Mouse (Mus musculus) frontal cortex, postnatal 10 days (tissue): Measurements from ENCODE around the gene Gpr176.
"Not testable (repeated sequence)": the region's sequence is repeated elsewhere in the genome, so short reads cannot be mapped to it uniquely, and the experiment has no call there.

ENCODE experiments used
- DNase-seq, 2 experiments: peaks; one replicate each; pipeline ENCODE4 v3.0.0; 2022; ENCODE audit warnings: low spot score in 2 of 2, mixed read lengths in 1 of 2

The Gpr176 gene

DNA sequence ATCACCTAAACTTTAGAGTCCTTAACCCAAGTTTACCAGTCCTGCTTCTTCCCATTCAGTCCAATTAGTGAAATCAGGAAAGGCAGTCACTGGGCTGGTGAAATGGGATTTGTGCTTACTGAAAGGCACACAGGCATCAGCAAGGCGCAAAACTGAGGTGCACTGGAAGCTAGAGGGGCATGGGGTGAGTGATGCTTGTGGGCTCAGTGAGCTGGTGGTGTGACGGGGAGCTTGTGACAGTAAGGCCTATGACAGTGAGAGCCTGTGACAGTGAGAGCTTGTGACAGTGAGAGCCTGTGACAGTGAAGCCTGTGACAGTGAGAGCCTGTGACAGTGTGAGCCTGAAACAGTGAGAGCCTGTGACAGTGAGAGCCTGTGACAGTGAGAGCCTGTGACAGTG is 71.6 kb downstream of the Gpr176 start:
- DNase-seq = no peak

DNA sequence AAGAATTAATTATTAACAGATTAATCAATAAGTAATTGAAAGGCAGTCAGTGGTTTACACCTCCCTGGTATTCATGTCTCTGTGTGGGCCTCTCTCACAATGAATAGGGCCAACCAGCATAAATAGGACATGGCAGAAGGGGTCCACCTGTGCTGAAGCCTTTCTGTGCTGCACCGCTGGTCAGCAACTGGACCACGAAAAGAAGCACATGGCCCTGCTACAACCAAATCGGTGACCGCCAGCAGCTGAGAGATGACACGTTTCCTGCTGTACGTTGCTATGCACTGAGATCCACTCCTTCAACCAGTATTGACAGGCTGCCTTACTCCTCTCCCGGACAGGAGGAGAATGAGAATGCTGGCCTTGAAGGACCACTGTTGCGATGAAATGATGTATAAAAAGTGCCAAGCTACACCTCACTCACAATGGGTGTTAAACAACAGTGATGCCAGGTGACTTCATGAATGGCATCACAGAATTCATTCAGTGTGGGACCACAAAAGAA is 72.1 kb downstream of the Gpr176 start:
- no peak for DNase-seq

DNA sequence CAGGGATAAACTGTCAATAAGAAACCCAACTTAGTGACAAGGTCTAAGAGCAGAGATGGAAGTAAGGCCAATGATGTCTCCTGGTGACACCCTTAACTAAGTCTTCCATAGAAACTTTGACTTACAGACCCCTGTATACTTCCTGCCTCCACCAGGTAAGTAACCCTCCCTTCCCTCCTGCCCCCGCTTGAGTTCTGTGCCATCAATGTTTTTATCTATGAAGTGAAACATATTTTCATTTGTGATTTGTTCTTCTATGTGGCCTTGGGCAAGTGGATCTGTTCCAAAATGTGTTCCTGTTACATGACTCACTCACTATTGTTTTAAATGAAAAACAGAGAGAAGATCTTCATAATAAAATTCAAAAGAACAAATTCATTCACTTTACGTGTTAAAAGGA is 73.2 kb downstream of the Gpr176 start:
- DNase-seq = no peak

DNA sequence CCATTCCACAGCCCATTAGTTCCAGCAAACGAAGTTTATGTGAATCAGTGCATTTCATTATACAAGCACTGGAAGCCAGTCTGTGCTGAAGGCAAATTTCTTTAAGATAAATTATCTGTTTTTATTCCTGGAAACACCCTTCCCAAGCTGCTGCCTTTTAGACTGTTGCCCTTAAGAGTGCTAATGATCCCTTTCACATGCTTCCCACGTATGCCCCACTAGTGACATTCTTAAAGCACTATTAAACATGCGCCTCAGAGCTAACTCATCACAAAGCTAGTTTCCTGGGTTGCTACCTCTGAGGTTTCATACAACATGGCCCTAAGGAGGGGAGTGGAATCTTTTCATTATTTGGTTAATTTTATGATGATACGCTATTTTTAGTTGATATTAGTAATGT is 74.6 kb downstream of the Gpr176 start:
- no peak for DNase-seq

- DNase-seq = no peak
Observed at GRCm38 (mm10) chr2:118297966-118298365, 75.3 kb downstream of the Gpr176 start.

- DNase-seq = no peak
Observed at GRCm38 (mm10) chr2:118295505-118295904, 77.7 kb downstream of the Gpr176 start.

DNA sequence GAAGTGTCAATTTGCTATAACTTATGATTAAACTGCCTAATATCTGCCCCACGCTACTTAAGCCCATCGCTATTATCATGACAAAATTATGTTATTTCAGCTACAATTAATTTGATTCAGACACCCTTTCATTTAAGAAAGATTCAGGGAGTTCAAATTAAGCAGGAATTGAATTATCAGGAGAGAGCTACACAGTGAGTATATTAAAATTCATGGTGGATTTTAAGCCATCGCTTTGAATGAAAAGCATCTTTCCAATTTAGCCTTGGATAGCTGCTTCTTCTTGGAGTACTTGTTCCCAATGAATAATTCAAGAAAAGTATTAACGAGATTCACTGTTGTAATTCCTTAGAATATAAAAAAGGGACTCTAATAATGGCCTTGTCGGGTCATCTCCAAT is 79.6 kb downstream of the Gpr176 start:
- no peak for DNase-seq

DNA sequence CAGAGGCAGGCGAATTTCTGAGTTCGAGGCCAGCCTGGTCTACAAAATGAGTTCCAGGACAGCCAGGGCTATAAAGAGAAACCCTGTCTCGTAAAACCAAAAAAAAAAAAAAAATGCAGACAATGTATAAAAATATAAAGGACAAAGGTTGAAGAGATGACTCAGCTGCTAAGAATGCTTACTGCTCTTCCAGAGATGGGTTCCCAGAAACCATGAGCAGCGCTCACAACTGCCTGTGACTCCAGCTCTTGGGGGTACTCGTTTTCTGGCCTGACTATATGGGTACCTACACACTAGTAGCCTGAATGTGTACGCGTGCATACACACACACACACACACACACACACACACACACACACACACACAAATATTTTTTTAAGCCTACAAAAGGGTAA is 84.2 kb downstream of the Gpr176 start:
- not testable (repeated sequence) for DNase-seq

- DNase-seq = no peak
Observed at GRCm38 (mm10) chr2:118288326-118289065, 84.7 kb downstream of the Gpr176 start.

DNA sequence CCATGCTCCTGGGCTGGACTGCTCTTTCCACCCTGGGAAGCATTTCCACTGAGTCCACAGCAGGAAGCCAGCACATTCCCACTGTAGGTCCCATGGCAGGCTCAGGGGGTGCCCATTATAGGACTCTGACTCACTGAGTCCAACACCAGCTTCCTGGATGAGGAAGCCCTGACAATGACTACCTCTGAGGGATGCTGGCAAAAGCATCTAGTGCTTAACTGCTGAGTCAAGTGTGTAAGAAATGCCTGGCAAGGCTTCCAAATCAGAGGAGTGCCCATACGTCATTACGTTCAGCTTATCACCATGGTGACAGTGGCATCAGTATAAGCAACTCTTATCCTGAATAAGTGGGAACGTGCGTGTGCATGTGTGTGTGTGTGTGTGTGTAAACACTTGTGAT is 85.5 kb downstream of the Gpr176 start:
- DNase-seq = no peak

- no peak for DNase-seq
Observed at GRCm38 (mm10) chr2:118282467-118282866, 90.8 kb downstream of the Gpr176 start.

DNA sequence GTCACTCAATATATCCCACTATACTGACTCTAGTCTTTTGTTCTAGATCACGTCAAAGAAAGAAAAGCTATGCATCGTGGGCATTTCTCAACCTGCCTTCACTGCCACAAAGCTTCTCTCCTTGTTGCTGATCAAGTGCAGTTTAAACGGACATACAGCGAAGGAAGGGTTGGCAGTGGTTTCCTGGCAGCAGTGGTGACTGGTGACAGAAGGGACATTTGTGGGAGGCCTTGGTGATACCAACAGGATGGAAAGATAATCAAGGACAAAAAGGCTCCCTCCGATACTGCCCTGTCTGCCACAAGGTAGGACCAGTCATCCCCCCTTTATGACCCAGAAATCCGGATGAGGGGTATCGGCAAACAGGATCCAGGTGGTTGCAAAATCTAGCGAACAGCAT is 95.0 kb downstream of the Gpr176 start:
- DNase-seq = no peak

DNA sequence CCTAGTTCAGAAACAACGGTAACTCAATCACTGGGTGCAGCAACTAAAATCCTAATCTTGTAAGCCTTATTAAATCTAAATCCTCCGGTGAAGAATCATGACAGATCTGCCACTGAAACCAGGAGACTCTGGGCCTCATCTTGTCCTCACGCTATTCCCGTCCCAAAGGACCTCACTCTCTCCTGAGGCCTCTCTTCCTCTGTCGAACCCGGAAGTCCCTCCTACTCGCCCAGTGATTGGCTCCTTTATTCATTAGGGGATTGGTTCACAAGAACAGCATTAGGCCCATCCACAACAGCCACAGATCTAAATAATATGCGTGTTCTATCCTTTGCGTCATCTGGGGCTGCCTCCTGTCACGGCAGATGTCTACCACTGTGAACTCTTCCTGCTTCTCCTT is 101.6 kb downstream of the Gpr176 start:
- no peak for DNase-seq

GRCm38 (mm10) chr2:118270213-118270612 is 103.0 kb downstream of the Gpr176 start:
- no peak for DNase-seq

DNA sequence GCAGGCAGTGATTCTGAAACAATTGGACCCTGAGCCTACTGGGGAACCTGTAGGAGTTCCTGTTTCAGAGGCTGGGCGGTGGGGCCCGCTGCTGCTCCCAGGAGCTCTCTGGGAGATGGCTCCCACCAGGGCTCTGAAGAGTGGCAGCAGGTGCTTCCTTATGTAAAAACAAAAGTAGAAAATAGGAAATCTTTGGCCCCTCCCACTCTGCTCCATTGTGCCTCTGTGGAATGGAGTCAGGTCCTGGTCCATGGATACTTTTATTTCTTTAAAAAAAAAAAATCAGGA is 109.4 kb downstream of the Gpr176 start:
- DNase-seq = no peak

DNA sequence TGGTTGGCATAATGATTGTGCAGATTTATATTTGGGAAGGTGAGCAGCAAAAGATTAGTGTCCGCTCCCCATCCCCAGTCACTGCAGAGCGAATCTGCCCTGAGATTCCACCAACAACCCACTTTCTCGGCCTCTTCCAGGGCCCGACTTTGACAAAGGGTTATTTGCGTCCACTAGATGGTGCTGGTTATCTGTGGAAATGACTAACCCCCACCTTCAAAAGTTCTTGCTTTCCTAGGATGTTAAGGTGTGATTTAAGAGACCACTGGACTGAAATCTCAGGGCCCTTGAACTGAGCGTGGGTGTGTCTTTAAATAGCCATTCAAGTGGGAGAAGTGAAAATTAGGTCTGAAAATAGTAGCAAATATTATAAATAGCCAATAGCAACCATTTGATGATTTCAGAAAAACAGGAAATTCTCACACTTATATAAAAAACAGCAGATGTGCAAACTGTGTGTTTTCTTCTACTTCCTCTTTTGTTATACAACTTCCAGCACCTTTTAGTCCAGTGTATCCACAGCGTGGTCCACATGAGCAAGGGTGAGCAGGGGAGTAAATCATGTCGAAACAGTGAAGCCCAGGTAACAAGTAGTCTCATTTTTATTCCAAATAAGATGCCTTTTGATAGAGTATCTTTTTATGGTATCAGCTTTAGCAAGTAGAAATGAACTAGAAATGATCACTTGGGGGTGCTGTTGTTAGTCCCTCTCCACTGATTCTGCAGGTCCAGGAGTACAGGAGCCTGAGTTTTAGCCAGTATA is 109.9 kb downstream of the Gpr176 start:
- DNase-seq = peak in 1 of 2 experiments; percentile 49

DNA sequence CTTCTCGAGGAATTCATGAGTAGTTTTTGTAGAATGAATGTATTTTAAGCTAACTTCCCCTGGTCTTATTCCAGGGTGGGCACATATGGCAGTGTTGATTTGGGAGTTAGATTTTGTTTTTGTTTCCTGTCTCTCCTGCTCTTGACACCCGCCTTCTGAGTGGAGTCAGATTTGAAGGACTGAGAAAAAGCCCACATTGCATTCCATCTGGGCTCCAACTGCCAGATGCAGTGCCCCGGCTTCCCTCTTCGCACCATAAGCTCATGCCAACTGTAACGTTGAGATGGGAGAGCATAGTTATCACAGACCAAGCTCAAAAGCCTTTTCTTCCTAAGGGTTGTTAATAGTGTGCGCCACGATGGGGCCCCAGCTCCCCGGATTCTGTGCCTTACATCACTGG is 110.5 kb downstream of the Gpr176 start:
- peak; percentile 63 to 68 for DNase-seq

DNA sequence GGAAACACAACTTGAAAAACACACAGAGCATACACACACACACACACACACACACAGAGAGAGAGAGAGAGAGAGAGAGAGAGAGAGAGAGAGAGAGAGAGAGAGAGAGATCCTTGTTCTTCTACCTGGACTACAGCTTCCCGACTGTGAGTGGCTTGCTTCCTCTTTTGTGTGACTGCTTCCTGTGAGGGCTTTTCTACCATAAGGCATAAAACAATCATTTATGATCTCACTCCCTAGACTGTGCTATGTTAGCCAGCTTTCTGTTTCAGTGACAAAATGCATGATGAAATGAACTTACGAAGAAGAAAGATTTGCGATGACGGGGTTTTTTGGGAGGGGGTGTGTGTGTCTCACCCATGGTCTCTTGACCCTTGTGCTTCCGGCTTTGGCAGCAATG is 113.5 kb downstream of the Gpr176 start:
- no peak for DNase-seq

DNA sequence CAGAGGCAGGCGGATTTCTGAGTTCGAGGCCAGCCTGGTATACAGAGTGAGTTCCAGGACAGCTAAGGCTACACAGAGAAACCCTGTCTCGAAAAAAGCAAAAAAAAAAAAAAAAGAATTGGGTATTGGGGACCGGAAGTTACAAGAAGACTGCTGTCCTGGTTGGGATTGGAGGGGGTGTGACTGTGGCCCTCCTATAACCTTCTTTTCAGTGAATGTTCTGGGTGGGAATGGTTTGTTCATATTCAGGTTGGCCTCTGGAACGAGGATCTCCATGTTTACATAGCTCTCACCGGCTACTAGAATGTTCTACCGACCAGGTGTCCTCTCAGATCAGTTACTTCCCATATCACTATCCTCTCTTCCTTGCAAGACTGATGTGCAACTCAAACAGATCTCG is 116.1 kb downstream of the Gpr176 start:
- no peak for DNase-seq

GRCm38 (mm10) chr2:118256621-118257053 is 116.6 kb downstream of the Gpr176 start, which contains the start of gene Fsip1:
Gene Fsip1, minus strand, starts transcription at chr2:118256966.
- DNase-seq = peak; percentile 61 to 72

DNA sequence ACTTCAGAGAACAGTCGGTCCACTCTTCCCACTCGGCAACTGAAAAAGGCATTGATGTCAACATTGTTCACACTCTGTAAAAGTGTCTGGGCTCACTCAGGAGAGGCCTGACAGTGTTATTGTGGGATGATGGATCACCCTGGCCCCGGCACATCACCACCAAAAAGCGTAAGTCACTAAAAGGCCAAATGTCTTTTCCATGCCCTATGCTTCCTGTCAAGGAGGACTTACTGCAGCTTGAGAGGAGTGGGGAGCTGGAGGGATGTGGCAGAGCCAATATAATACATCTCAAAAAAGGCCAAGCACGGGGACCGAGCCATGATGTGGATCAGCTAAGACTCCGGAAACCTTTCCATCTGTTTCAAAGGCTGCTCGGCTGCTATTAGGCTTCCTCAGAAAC is 118.7 kb downstream of the Gpr176 start:
- DNase-seq = no peak

DNA sequence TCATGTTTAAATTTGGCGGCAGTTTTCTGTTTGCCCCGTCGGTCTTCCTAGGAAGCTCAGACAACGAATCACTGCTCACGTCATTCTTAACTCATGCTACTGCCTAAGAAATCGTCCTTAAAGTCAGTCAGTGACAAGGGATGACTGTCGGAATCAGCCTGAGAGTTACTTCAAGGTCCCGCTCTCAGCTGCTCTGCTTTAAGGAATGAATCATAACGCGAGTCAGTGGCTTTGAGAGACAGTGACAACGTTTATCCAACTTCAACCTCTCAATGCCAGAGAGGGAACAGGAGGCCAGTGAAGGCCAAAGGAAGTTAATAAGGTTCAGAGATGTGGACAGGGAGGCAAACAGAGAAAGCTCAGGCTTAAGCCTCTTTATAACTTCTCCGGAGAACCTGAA is 124.3 kb downstream of the Gpr176 start:
- no peak for DNase-seq

- no peak for DNase-seq
Observed at GRCm38 (mm10) chr2:118248016-118248415, 125.2 kb downstream of the Gpr176 start.
